Mouse (Mus musculus) MEL (cell line): ENCODE data around the gene Zcrb1. TPM values are rescaled to one million over a fixed set of nuclear protein-coding genes. Genes with fewer than 3 reads are reported as not detected.

Experiments
- DNase-seq: peaks from one replicate; pipeline ENCODE4 v3.0.0; 2011; ENCODE audit warnings: low read depth, low spot score
- H3K27ac ChIP-seq: 2 replicates; pipeline ENCODE4 v1.5.1; 2012; ENCODE audit warnings: low read depth, mild to moderate bottlenecking, control low read depth, low read length, moderate library complexity; ENCODE audit not compliant: control insufficient read depth
- H3K27me3 ChIP-seq, 2 experiments: fragments of 150-350 bp in 1 of 2; sonication (generic) in 1 of 2; 2 replicates each; pipeline ENCODE4 v1.6.1; 2012; ENCODE audit warnings: low read length in 2 of 2, mild to moderate bottlenecking in 2 of 2, improper control_type of control experiment in 1 of 2, moderate library complexity in 1 of 2; ENCODE audit not compliant: insufficient read depth in 2 of 2, control insufficient read depth in 1 of 2
- H3K36me3 ChIP-seq, 2 experiments: 2 replicates each; pipeline ENCODE4 v1.6.1; 2012 to 2014; ENCODE audit warnings: low read length in 2 of 2, improper control_type of control experiment in 1 of 2, inconsistent platforms in 1 of 2, mild to moderate bottlenecking in 1 of 2; ENCODE audit not compliant: insufficient read depth in 2 of 2, control insufficient read depth in 1 of 2
- H3K4me1 ChIP-seq, 2 experiments: fragments of 150-350 bp in 1 of 2; sonication (generic) in 1 of 2; 2 replicates each; pipeline ENCODE4 v1.6.1; 2012; ENCODE audit warnings: low read length in 2 of 2, improper control_type of control experiment in 1 of 2, mild to moderate bottlenecking in 1 of 2; ENCODE audit not compliant: insufficient read depth in 2 of 2, control insufficient read depth in 1 of 2
- H3K4me3 ChIP-seq, 2 experiments: fragments of 150-350 bp in 1 of 2; sonication (generic) in 1 of 2; 2 replicates each; pipeline ENCODE4 v1.5.1; 2012; ENCODE audit warnings: low read depth in 2 of 2, low read length in 2 of 2, mild to moderate bottlenecking in 2 of 2, moderate library complexity in 2 of 2, control low read depth in 1 of 2, improper control_type of control experiment in 1 of 2; ENCODE audit not compliant: control insufficient read depth in 1 of 2, insufficient read depth in 1 of 2
- H3K79me2 ChIP-seq: 2 replicates; pipeline ENCODE4 v1.6.1; 2012; ENCODE audit warnings: mild to moderate bottlenecking, low read length, moderate library complexity; ENCODE audit not compliant: control insufficient read depth, poor library complexity, insufficient read depth
- H3K9ac ChIP-seq: 2 replicates; pipeline ENCODE4 v1.6.1; 2012; ENCODE audit warnings: low read depth, mild to moderate bottlenecking, control low read depth, low read length, moderate library complexity; ENCODE audit not compliant: control insufficient read depth, poor library complexity, severe bottlenecking
- H3K9me3 ChIP-seq: fragments of 150-350 bp; sonication (generic); replicated peaks from 2 replicates; pipeline ENCODE4 v1.6.1; 2012; ENCODE audit warnings: mild to moderate bottlenecking, low read length, improper control_type of control experiment, moderate library complexity; ENCODE audit not compliant: insufficient read depth
- BHLHE40 ChIP-seq: IDR thresholded peaks from 2 replicates; pipeline ENCODE4 v1.6.1; 2012; ENCODE audit warnings: low read depth, mild to moderate bottlenecking, inconsistent platforms, low read length, improper control_type of control experiment, borderline replicate concordance
- CHD1 ChIP-seq: IDR thresholded peaks from 2 replicates; pipeline ENCODE4 v1.6.1; 2012; ENCODE audit warnings: low read depth, mild to moderate bottlenecking, inconsistent platforms, low read length, improper control_type of control experiment
- CHD2 ChIP-seq: IDR thresholded peaks from 2 replicates; pipeline ENCODE4 v1.6.1; 2011; ENCODE audit warnings: low read length, improper control_type of control experiment
- E2F4 ChIP-seq: IDR thresholded peaks from 2 replicates; pipeline ENCODE4 v1.6.1; 2011; ENCODE audit warnings: low read depth, low read length, improper control_type of control experiment, borderline replicate concordance
- ELF1 ChIP-seq: IDR thresholded peaks from 2 replicates; pipeline ENCODE4 v1.6.1; 2014; ENCODE audit warnings: low read depth, mild to moderate bottlenecking, inconsistent platforms, low read length, improper control_type of control experiment, moderate library complexity
- EP300 ChIP-seq, 2 experiments: IDR thresholded peaks; 2 replicates each; pipeline ENCODE4 v1.6.1; 2011; ENCODE audit warnings: improper control_type of control experiment in 2 of 2, low read length in 2 of 2, low read depth in 1 of 2, mild to moderate bottlenecking in 1 of 2
- ETS1 ChIP-seq: IDR thresholded peaks from 2 replicates; pipeline ENCODE4 v1.6.1; 2012; ENCODE audit warnings: low read depth, mild to moderate bottlenecking, inconsistent platforms, low read length, improper control_type of control experiment, moderate library complexity
- GABPA ChIP-seq: IDR thresholded peaks from 2 replicates; pipeline ENCODE4 v1.6.1; 2012; ENCODE audit warnings: low read depth, mild to moderate bottlenecking, inconsistent platforms, low read length, improper control_type of control experiment, moderate library complexity
- GATA1 ChIP-seq: IDR thresholded peaks from 2 replicates; pipeline ENCODE4 v1.6.1; 2011; ENCODE audit warnings: low read depth, low read length, improper control_type of control experiment
- HCFC1 ChIP-seq: IDR thresholded peaks from 2 replicates; pipeline ENCODE4 v1.6.1; 2012; ENCODE audit warnings: low read depth, mild to moderate bottlenecking, inconsistent platforms, low read length, improper control_type of control experiment, moderate library complexity
- JUND ChIP-seq: IDR thresholded peaks from 2 replicates; pipeline ENCODE4 v1.6.1; 2011; ENCODE audit warnings: low read depth, mild to moderate bottlenecking, improper control_type of control experiment, low read length
- KAT2A ChIP-seq: conservative IDR thresholded peaks from 2 replicates; pipeline ENCODE4 v1.6.1; 2012; ENCODE audit warnings: low read depth, low read length, improper control_type of control experiment, inconsistent platforms
- MAFK ChIP-seq: IDR thresholded peaks from 2 replicates; pipeline ENCODE4 v1.6.1; 2011; ENCODE audit warnings: low read depth, mild to moderate bottlenecking, low read length, improper control_type of control experiment, borderline replicate concordance
- MAX ChIP-seq: IDR thresholded peaks from 2 replicates; pipeline ENCODE4 v1.6.1; 2011; ENCODE audit warnings: low read length, improper control_type of control experiment
- MEF2A ChIP-seq: IDR thresholded peaks from 2 replicates; pipeline ENCODE4 v1.6.1; 2014; ENCODE audit warnings: low read depth, mild to moderate bottlenecking, inconsistent platforms, low read length, improper control_type of control experiment; ENCODE audit not compliant: poor library complexity, insufficient replicate concordance, severe bottlenecking; ENCODE audit errors: extremely low read depth
- MXI1 ChIP-seq: IDR thresholded peaks from 2 replicates; pipeline ENCODE4 v1.6.1; 2011; ENCODE audit warnings: mild to moderate bottlenecking, low read depth, low read length, improper control_type of control experiment
- MYB ChIP-seq: IDR thresholded peaks from 2 replicates; pipeline ENCODE4 v1.6.1; 2011; ENCODE audit warnings: mild to moderate bottlenecking, low read depth, low read length, improper control_type of control experiment
- MYC ChIP-seq: IDR thresholded peaks from 2 replicates; pipeline ENCODE4 v1.6.1; 2011; ENCODE audit warnings: low read depth, mild to moderate bottlenecking, low read length, improper control_type of control experiment, moderate library complexity
- NELFE ChIP-seq: IDR thresholded peaks from 2 replicates; pipeline ENCODE4 v1.6.1; 2011; ENCODE audit warnings: low read depth, low read length, improper control_type of control experiment
- NRF1 ChIP-seq: IDR thresholded peaks from 2 replicates; pipeline ENCODE4 v1.6.1; 2014; ENCODE audit warnings: low read depth, mild to moderate bottlenecking, inconsistent platforms, low read length, improper control_type of control experiment, moderate library complexity; ENCODE audit not compliant: poor library complexity, insufficient read depth, severe bottlenecking
- POLR2AphosphoS5 ChIP-seq: IDR thresholded peaks from 2 replicates; pipeline ENCODE4 v1.6.1; 2012; ENCODE audit warnings: low read depth, borderline replicate concordance, mild to moderate bottlenecking, inconsistent platforms, low read length, moderate library complexity, mixed read lengths
- RAD21 ChIP-seq: IDR thresholded peaks from 2 replicates; pipeline ENCODE4 v1.6.1; 2011; ENCODE audit warnings: mild to moderate bottlenecking, low read depth, low read length, improper control_type of control experiment
- RCOR1 ChIP-seq: IDR thresholded peaks from 2 replicates; pipeline ENCODE4 v1.6.1; 2012; ENCODE audit warnings: low read depth, mild to moderate bottlenecking, inconsistent platforms, low read length, improper control_type of control experiment
- SIN3A ChIP-seq: IDR thresholded peaks from 2 replicates; pipeline ENCODE4 v1.6.1; 2012; ENCODE audit warnings: low read length, improper control_type of control experiment, inconsistent platforms
- SMC3 ChIP-seq: IDR thresholded peaks from 2 replicates; pipeline ENCODE4 v1.6.1; 2011; ENCODE audit warnings: low read depth, low read length, improper control_type of control experiment
- TBP ChIP-seq: IDR thresholded peaks from 2 replicates; pipeline ENCODE4 v1.8.0; 2011; ENCODE audit warnings: low read depth, low read length, improper control_type of control experiment
- TCF12 ChIP-seq: IDR thresholded peaks from 2 replicates; pipeline ENCODE4 v1.6.1; 2014; ENCODE audit warnings: low read depth, mild to moderate bottlenecking, inconsistent platforms, low read length, improper control_type of control experiment, moderate library complexity
- UBTF ChIP-seq: IDR thresholded peaks from 2 replicates; pipeline ENCODE4 v1.6.1; 2012; ENCODE audit warnings: low read depth, mild to moderate bottlenecking, inconsistent platforms, low read length, improper control_type of control experiment, moderate library complexity, borderline replicate concordance; ENCODE audit not compliant: insufficient read depth
- USF1 ChIP-seq: IDR thresholded peaks from 2 replicates; pipeline ENCODE4 v1.6.1; 2014; ENCODE audit warnings: low read depth, mild to moderate bottlenecking, inconsistent platforms, low read length, improper control_type of control experiment, moderate library complexity
- USF2 ChIP-seq, 2 experiments: IDR thresholded peaks; 2 replicates each; pipeline ENCODE4 v1.6.1; 2011 to 2012; ENCODE audit warnings: improper control_type of control experiment in 2 of 2, low read length in 2 of 2, borderline replicate concordance in 1 of 2, inconsistent platforms in 1 of 2, low read depth in 1 of 2, mild to moderate bottlenecking in 1 of 2; ENCODE audit not compliant: insufficient read depth in 1 of 2
- ZC3H11A ChIP-seq: IDR thresholded peaks from 2 replicates; pipeline ENCODE4 v1.6.1; 2012; ENCODE audit warnings: low read depth, mild to moderate bottlenecking, inconsistent platforms, low read length, improper control_type of control experiment
- ZKSCAN1 ChIP-seq: IDR thresholded peaks from 2 replicates; pipeline ENCODE4 v1.6.1; 2012; ENCODE audit warnings: low read depth, mild to moderate bottlenecking, inconsistent platforms, low read length, improper control_type of control experiment, moderate library complexity
- ZMIZ1 ChIP-seq: IDR thresholded peaks from 2 replicates; pipeline ENCODE4 v1.6.1; 2012; ENCODE audit warnings: low read depth, mild to moderate bottlenecking, inconsistent platforms, low read length, improper control_type of control experiment, moderate library complexity
- ZNF384 ChIP-seq: IDR thresholded peaks from 2 replicates; pipeline ENCODE4 v1.6.1; 2012; ENCODE audit warnings: low read depth, mild to moderate bottlenecking, inconsistent platforms, low read length, improper control_type of control experiment
- polyA plus RNA-seq, 2 experiments: library from polyadenylated mRNA; stranded (reverse) in 1 of 2; unstranded in 1 of 2; fragments of >175 nt in 1 of 2; fragments of >200 nt in 1 of 2; gene quantifications; 2 replicates each; pipeline versions ENCODE4 v1.2.1 to v1.2.4; 2012; ENCODE audit warnings: low replicate concordance in 2 of 2, low read depth in 1 of 2; ENCODE audit not compliant: insufficient read length in 2 of 2, insufficient read depth in 1 of 2, missing spikeins in 1 of 2
- total RNA-seq: library from RNA; depleted of rRNA; stranded (reverse); fragments of 300-350 nt; gene quantifications from 2 replicates; pipeline ENCODE4 v1.2.3, GENCODE M21; 2012

The Zcrb1 gene
- total and polyA plus RNA-seq, 3 experiments: 70.0 to 149 TPM; not detected in 1

- peak; percentile 89 for DNase-seq
- H3K9ac ChIP-seq: peak within 1 kb of the TSS; percentile 94
- peaks cover 0 to 6% of the 10 kb centered on the region in 2 experiments; a peak in 2 of 4 replicates for H3K4me1 ChIP-seq
- H3K27ac ChIP-seq: peak within 1 kb of the TSS; percentile 73
- H3K9me3 ChIP-seq: no peaks in the 10 kb centered on the region
- H3K36me3 ChIP-seq: peaks cover 2 to 5% of the 10 kb centered on the region in 2 experiments; a peak in 2 of 4 replicates
- peak within 1 kb of the TSS; percentile 81 to 83 for H3K4me3 ChIP-seq
- H3K79me2 ChIP-seq: peaks cover 24% of the 10 kb centered on the region
- no peaks in the 10 kb centered on the region for H3K27me3 ChIP-seq
- TF ChIP-seq ZMIZ1 (0 out of 2 replicates have a peak, but pooled peaks have one; percentile 36), POLR2AphosphoS5 (no peak), MXI1 (peak; percentile 41; the same call in 1 of the 2 replicates), JUND (no peak), GATA1 (no peak), CHD1 (0 out of 2 replicates have a peak, but pooled peaks have one; percentile 58), MEF2A (no peak), MAX (peak; percentile 89), SMC3 (no peak), USF1 (peak; percentile 93), MAFK (no peak), BHLHE40 (no peak; the same call in 1 of the 2 replicates), MYB (no peak), USF2 (IDR thresholded peaks at IDR 0.05; ENCODE audit: borderline replicate concordance in 1 of 2, insufficient read depth in 1 of 2, low read depth in 1 of 2, low read length in 2 of 2) (peak; percentile 32 to 78; a peak in 3 of 4 replicates), UBTF (0 out of 2 replicates have a peak, but pooled peaks have one; percentile 34), ZNF384 (no peak), TCF12 (no peak), SIN3A (peak; percentile 51; the same call in 1 of the 2 replicates), E2F4 (no peak), GABPA (no peak), EP300 (IDR thresholded peaks at IDR 0.05; ENCODE audit: low read depth in 1 of 2, low read length in 2 of 2) (no peak; a peak in 1 of 4 replicates), ZC3H11A (no peak), RCOR1 (no peak), NRF1 (peak; percentile 39; the same call in 1 of the 2 replicates), ELF1 (no peak), HCFC1 (no peak), NELFE (peak; percentile 35; the same call in 1 of the 2 replicates), ZKSCAN1 (no peak), KAT2A (no peak), CHD2 (no peak), RAD21 (no peak), ETS1 (peak; percentile 6; the same call in 1 of the 2 replicates), MYC (no peak), TBP (no peak)
Observed at GRCm38 (mm10) chr15:93336925-93337761, 61.0 kb downstream of the Zcrb1 start, which contains the start of gene Yaf2. TSS of gene Yaf2 (minus strand) at chr15:93336935.
